Mouse (Mus musculus): ENCODE measurements around the gene Trabd2b. TPM values are rescaled to one million over a fixed set of nuclear protein-coding genes. Genes with fewer than 3 reads are reported as not detected.
A peak's percentile ranks its signal among the peaks of the same experiment; 100 is the strongest.

Trabd2b gene
- total RNA-seq, 1 experiment from 2014 or later = 0.38 TPM

- ATAC-seq (replicated peaks; ENCODE audit: insufficient number of reproducible peaks, low FRiP score, low TSS enrichment, poor library complexity, severe bottlenecking) = no peak
Observed at GRCm38 (mm10) chr4:114615765-114616164, 209.2 kb downstream of the Trabd2b start.

- ATAC-seq (replicated peaks; ENCODE audit: insufficient number of reproducible peaks, low FRiP score, low TSS enrichment, poor library complexity, severe bottlenecking) = no peak
Observed at GRCm38 (mm10) chr4:114622929-114623328, 216.4 kb downstream of the Trabd2b start.

- ATAC-seq (replicated peaks; ENCODE audit: insufficient number of reproducible peaks, low FRiP score, low TSS enrichment, poor library complexity, severe bottlenecking) = no peak
Observed at GRCm38 (mm10) chr4:114624114-114624910, 217.8 kb downstream of the Trabd2b start.

GRCm38 (mm10) chr4:114625357-114625756 is 218.8 kb downstream of the Trabd2b start:
- no peak for ATAC-seq (replicated peaks; ENCODE audit: insufficient number of reproducible peaks, low FRiP score, low TSS enrichment, poor library complexity, severe bottlenecking)

GRCm38 (mm10) chr4:114625920-114626319 is 219.4 kb downstream of the Trabd2b start:
- no peak for ATAC-seq (replicated peaks; ENCODE audit: insufficient number of reproducible peaks, low FRiP score, low TSS enrichment, poor library complexity, severe bottlenecking)

- ATAC-seq (replicated peaks; ENCODE audit: insufficient number of reproducible peaks, low FRiP score, low TSS enrichment, poor library complexity, severe bottlenecking) = no peak
Observed at GRCm38 (mm10) chr4:114627674-114628293, 221.3 kb downstream of the Trabd2b start.

- no peak for ATAC-seq (replicated peaks; ENCODE audit: insufficient number of reproducible peaks, low FRiP score, low TSS enrichment, poor library complexity, severe bottlenecking)
Observed at GRCm38 (mm10) chr4:114635889-114636288, 229.4 kb downstream of the Trabd2b start.

GRCm38 (mm10) chr4:114636324-114636723 is 229.8 kb downstream of the Trabd2b start:
- no peak for ATAC-seq (replicated peaks; ENCODE audit: insufficient number of reproducible peaks, low FRiP score, low TSS enrichment, poor library complexity, severe bottlenecking)

GRCm38 (mm10) chr4:114637120-114637519 is 230.6 kb downstream of the Trabd2b start:
- no peak for ATAC-seq (replicated peaks; ENCODE audit: insufficient number of reproducible peaks, low FRiP score, low TSS enrichment, poor library complexity, severe bottlenecking)

GRCm38 (mm10) chr4:114642469-114642868 is 235.9 kb downstream of the Trabd2b start:
- no peak for ATAC-seq (replicated peaks; ENCODE audit: insufficient number of reproducible peaks, low FRiP score, low TSS enrichment, poor library complexity, severe bottlenecking)

- ATAC-seq (replicated peaks; ENCODE audit: insufficient number of reproducible peaks, low FRiP score, low TSS enrichment, poor library complexity, severe bottlenecking) = no peak
Observed at GRCm38 (mm10) chr4:114643679-114644208, 237.2 kb downstream of the Trabd2b start.

- no peak for ATAC-seq (replicated peaks; ENCODE audit: insufficient number of reproducible peaks, low FRiP score, low TSS enrichment, poor library complexity, severe bottlenecking)
Observed at GRCm38 (mm10) chr4:114645341-114645740, 238.8 kb downstream of the Trabd2b start.

GRCm38 (mm10) chr4:114646825-114647681 is 240.5 kb downstream of the Trabd2b start:
- no peak for ATAC-seq (replicated peaks; ENCODE audit: insufficient number of reproducible peaks, low FRiP score, low TSS enrichment, poor library complexity, severe bottlenecking)

GRCm38 (mm10) chr4:114647689-114648088 is 241.2 kb downstream of the Trabd2b start:
- 0 out of 2 replicates have a peak, but pooled peaks have one; percentile 55 for ATAC-seq (replicated peaks; ENCODE audit: insufficient number of reproducible peaks, low FRiP score, low TSS enrichment, poor library complexity, severe bottlenecking)

- no peak for ATAC-seq (replicated peaks; ENCODE audit: insufficient number of reproducible peaks, low FRiP score, low TSS enrichment, poor library complexity, severe bottlenecking)
Observed at GRCm38 (mm10) chr4:114648532-114649074, 242.1 kb downstream of the Trabd2b start.

GRCm38 (mm10) chr4:114650551-114650950 is 244.0 kb downstream of the Trabd2b start:
- ATAC-seq (replicated peaks; ENCODE audit: insufficient number of reproducible peaks, low FRiP score, low TSS enrichment, poor library complexity, severe bottlenecking) = no peak

- ATAC-seq (replicated peaks; ENCODE audit: insufficient number of reproducible peaks, low FRiP score, low TSS enrichment, poor library complexity, severe bottlenecking) = no peak
Observed at GRCm38 (mm10) chr4:114651007-114651406, 244.5 kb downstream of the Trabd2b start.

GRCm38 (mm10) chr4:114651606-114652005 is 245.1 kb downstream of the Trabd2b start:
- no peak for ATAC-seq (replicated peaks; ENCODE audit: insufficient number of reproducible peaks, low FRiP score, low TSS enrichment, poor library complexity, severe bottlenecking)

GRCm38 (mm10) chr4:114652400-114652799 is 245.9 kb downstream of the Trabd2b start:
- peak; percentile 78 for ATAC-seq (replicated peaks; ENCODE audit: insufficient number of reproducible peaks, low FRiP score, low TSS enrichment, poor library complexity, severe bottlenecking)
